Mouse (Mus musculus): ENCODE data around the gene Gtf2ird1.

- TF ChIP-seq CTCF (IDR thresholded peaks at IDR 0.05; ENCODE audit: extremely low read depth, insufficient read depth, low read length) (no peak), POLR2A (IDR thresholded peaks at IDR 0.05; ENCODE audit: extremely low read depth, insufficient read depth, low read length) (no peak)
These were observed 26.8 kb upstream of the Gtf2ird1 start for GRCm38 (mm10) chr5:134483291-134483690.
